Mouse (Mus musculus) retina, postnatal 7 days (tissue): ENCODE measurements around the gene Rce1.

Experiments
- DNase-seq: peaks from one replicate; pipeline ENCODE4 v3.0.0-alpha.2; 2012; ENCODE audit warnings: low read depth, low spot score

The Rce1 gene

GRCm38 (mm10) chr19:4625179-4625828 lies at the start of gene Rce1:
TSS of gene Rce1 (minus strand) at chr19:4625641.
- DNase-seq, result peak; percentile 82

GRCm38 (mm10) chr19:4672401-4672800 lies 47.0 kb upstream of the Rce1 start:
- no peak for DNase-seq

DNA sequence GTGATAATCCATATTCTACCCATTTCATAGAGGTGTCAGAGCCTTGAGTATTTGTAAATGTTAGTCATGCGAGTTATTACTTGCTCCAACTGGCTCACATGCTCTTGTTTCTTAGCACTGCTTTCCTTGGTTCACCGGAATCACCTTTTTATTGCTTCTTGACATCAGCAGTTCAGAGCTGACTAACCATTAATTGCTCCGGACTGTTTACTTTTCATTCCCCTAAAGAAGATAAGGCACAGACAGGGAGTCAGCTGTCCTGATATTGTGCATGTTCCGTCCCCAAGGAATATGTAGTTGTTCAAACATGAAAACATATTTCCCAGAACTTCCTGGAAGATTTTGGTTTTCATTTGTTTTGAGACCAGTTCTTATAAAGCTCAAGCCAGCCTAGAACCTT lies 45.3 kb upstream of the Rce1 start:
- DNase-seq, result no peak

GRCm38 (mm10) chr19:4666815-4667214 lies 41.4 kb upstream of the Rce1 start:
- DNase-seq, result no peak

- no peak for DNase-seq
Measured at GRCm38 (mm10) chr19:4658156-4658555, 32.7 kb upstream of the Rce1 start.

GRCm38 (mm10) chr19:4646917-4647492 lies 21.6 kb upstream of the Rce1 start:
- no peak for DNase-seq

DNA sequence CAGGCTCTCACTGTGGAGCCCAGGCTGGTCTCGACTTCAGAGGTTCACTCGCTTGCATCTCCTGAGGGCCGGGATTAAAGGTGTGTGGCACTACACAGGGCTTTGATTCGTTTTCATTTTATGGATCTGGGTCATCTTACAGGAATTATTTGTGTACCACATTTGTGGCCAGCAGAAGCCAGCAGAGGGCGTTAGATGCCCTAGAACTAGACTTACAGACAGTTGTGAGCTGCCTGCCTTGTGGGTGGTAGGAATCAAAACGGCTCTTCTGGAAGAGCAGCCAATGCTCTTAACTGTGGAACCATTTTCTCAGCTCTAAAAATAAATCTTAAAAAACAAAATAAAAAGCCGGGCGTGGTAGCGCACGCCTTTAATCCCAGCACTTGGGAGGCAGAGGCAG lies 18.8 kb upstream of the Rce1 start:
- peak; percentile 24 for DNase-seq

- DNase-seq, result no peak
Measured at GRCm38 (mm10) chr19:4635986-4636385, 10.5 kb upstream of the Rce1 start.

DNA sequence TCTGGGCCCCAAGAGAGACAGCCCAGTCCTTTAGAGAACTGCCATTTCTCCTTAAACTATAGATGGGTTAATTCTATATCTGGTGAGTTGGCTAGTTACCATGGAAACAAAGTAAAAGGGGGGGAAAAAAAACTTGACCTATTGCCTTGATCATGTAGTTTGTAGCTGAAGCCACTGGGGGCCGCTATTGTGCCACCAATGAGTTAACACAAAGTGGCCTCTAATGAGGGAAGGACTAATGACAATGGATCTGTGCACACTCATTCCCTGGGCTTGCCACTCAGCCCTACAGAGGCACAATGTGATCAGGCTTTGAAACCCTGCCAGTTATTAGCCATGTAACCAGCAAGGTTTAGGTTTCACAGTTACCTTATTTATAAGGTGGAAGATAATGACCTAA lies 3.4 kb upstream of the Rce1 start:
- DNase-seq, result peak; percentile 77

- DNase-seq, result no peak
Measured at GRCm38 (mm10) chr19:4625829-4626535, 541 bp upstream of the Rce1 start.

GRCm38 (mm10) chr19:4624406-4625178 lies 849 bp downstream of the Rce1 start:
- DNase-seq, result no peak

GRCm38 (mm10) chr19:4624006-4624405 lies 1.4 kb downstream of the Rce1 start:
- DNase-seq, result no peak

GRCm38 (mm10) chr19:4623419-4623818 lies 2.0 kb downstream of the Rce1 start:
- no peak for DNase-seq

- DNase-seq, result no peak
Measured at GRCm38 (mm10) chr19:4622780-4623179, 2.7 kb downstream of the Rce1 start.

GRCm38 (mm10) chr19:4620721-4621120 lies 4.7 kb downstream of the Rce1 start:
- DNase-seq, result no peak

GRCm38 (mm10) chr19:4619461-4619860 lies 6.0 kb downstream of the Rce1 start:
- no peak for DNase-seq

DNA sequence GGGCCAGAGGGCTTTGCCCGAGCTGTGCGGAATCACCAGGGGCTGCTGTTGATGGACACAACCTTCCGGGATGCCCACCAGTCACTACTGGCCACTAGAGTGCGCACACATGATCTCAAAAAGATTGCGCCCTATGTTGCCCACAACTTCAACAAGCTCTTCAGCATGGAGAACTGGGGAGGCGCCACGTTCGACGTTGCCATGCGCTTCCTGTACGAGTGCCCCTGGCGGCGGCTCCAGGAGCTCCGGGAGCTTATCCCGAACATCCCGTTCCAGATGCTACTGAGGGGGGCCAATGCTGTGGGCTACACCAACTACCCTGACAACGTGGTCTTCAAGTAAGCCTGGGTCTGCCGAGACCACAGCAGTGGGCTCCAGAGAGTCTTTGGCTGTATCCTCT lies 7.3 kb downstream of the Rce1 start:
- no peak for DNase-seq

GRCm38 (mm10) chr19:4616546-4616945 lies 8.9 kb downstream of the Rce1 start:
- DNase-seq, result no peak

GRCm38 (mm10) chr19:4615151-4616093 lies 10.0 kb downstream of the Rce1 start, which contains the start of gene Lrfn4:
TSS of gene Lrfn4 (minus strand) at chr19:4615667.
- peak; percentile 72 for DNase-seq

DNA sequence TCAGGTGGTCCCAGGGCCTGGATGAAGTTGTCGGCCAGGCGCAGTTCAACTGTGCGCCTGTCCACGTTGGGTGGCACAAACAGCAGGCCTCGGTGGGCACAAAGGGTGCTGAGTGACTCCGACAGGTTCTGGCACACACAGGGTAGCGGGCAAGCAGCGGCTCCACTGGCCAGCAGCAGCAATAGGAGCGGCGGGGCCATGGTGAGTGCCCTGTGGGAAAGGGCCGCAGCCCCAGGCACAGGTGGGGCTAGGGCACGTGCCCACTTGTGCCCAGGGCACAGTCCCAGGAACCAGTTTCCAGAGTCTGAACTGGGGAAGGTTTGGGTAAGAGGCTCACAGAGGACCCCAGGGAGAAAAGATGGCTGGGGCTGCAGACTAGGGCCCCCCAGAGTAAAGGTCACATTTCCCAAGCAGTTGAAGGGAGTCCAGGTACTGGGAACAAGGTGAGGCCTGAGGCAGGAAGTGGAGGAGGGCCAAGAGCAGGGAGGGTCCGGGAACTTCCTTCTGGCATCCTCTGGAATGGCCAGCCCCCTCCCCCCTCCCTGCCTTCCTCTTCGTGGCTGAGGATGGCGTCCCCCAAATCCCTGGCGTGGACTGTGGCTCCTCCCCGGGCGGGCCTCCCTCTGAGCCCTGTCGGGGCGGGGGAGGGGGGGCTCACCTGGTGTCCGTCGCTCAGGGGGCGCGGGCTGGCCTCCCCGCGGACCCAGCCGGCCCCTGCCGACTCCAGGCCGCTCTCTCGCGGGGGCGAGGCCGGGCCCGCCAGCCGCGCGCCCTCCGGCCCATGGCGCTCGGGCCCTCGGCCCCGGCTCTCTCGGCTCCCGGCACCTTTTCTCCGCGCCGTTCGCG lies 10.9 kb downstream of the Rce1 start:
- no peak for DNase-seq
